Mouse (Mus musculus) left cerebral cortex, adult 18-20 months (tissue): ENCODE data around the gene Tma7. TPM values are rescaled to one million over a fixed set of nuclear protein-coding genes. Genes with fewer than 3 reads are reported as not detected.
A peak's percentile ranks its signal among the peaks of the same experiment; 100 is the strongest.

Experiments
- DNase-seq, 2 experiments: peaks; one replicate each; pipeline ENCODE4 v3.0.0; 2021 to 2022; ENCODE audit warnings: low spot score in 2 of 2, mixed read lengths in 1 of 2
- total RNA-seq, 2 experiments: library from RNA; stranded (reverse); gene quantifications; 2 replicates each; pipeline ENCODE4 v1.2.3; 2021

Tma7 gene
- total RNA-seq, 2 experiments from 2014 or later = 308 to 319 TPM

DNA sequence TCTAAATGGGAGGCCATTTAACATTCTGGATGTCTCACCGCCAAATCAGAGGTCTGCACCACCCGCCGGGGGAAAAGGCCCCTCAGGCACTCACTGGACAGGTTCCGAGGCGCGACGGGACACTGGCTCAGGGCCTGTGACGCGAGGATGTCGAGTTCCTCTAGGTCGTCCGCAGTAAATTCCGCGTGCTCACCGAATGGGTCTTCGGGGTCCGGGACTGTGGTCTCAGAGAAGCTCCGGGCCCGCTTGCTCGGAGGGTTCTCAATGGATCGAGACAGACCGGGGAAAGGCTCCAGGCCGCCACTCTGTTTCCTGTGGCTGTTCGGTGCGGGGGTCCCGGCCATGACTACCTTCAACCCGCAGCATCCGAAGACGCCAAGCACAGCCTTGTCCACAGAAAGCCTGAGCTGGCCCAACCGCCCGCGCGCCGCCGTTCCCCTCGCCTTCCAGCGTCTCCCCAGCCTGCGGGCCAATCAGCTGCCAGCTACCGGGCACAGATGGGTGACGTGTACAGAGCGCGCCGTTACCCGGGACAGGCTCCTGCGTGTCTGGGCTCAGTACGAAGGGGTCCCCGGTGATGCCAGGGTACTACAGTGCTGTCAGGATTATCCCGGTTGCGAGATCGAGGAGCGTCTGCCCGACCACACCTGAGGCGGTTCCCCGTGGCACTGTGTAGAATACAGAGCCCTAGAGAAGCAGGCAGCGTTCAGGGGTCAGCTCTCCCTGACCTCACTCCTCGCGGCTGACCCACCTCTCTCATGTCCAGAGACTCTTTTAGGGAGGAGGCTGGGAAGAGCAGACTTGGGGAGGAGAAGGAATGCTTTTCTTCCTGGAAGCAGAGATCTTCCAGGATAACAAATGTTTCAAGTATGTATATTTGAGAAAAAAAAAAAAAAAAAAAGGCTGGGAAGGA is 8.5 kb downstream of the Tma7 start, which contains the start of gene Atrip:
Atrip (minus strand) TSS at position 464 of the 913 bp plus-strand sequence.
- DNase-seq = peak; percentile 95 to 97

DNA sequence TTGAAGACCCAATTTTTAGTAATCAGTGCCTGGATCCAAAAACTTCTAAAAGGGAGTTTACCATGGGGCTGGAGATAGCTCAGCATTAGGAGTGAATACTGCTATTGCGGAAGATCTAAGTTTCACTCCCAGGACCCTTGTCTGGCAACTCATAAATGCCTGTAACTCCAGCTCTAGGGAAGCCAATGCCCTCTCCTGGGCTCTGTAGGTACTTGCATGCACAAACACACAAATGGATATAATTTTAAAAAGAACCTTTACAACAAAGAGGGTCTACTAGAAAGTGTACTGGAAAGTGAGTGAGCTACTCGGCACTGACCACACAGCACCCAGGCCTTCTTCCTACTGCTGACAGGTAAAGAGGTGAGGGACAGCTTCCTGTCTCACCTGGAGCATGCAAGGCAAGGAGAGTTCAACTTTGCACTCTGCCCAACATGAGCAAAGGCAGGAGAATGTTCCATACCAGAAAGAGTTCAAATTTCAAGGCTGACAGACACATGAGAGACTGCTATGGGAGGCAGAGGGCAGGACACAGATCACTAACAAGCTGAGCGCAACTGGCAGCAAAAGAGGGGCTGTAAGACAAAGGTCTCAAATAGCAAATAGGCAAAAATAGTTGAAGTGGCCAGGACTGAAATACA is 14.2 kb downstream of the Tma7 start:
- no peak for DNase-seq

DNA sequence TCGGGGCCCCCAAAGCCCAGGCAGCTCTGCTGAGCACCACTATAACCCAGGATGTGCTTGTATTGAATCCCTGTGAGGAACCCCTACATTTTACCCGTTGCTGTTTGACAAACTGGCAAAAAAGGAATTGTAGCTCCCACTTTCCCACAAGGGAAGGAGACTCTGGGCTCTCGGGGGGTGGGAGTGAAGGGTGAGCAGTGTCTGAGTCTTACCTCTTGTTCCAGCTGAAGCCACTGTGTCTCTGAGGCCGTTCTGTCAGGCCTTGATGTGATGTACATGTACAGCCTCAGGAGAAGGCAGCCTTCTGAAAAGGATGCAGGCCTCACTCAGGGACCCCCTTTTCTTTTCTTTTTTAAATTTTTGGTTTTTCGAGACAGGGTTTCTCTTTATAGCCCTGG is 21.5 kb downstream of the Tma7 start:
- DNase-seq = no peak

DNA sequence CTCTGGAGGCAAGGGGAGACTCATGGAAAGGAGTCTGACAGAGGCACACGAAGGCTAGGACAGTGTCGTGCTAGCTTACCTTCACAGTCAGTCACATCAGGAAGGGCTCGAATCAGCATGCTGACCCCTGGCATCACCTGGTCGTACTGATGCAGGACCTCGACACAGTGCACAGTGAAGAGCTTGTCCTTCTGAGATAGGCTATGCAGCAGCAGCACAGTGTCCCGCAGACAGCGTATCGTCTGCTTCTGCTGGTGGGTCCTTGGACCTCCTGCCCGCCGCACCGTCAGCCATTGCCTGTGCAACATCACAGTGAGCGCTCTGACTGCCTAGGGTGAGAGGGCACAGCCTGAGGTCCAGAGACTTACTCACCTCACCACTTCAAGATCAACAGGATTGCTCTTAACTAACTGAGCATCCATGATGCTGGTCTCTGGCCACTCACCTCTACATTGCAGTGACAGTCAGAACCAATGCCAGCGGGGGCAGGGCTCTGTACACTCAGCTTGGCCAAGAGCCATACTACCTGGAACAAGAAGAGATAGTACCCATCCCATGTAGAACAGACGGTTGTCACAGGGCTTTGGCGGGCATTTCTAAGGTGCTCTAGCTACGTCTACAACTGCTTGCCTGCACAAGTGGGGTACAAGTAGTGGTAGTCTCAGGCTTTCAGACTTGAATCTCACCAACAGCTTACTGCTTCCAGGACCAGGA is 22.0 kb downstream of the Tma7 start:
- DNase-seq = no peak

DNA sequence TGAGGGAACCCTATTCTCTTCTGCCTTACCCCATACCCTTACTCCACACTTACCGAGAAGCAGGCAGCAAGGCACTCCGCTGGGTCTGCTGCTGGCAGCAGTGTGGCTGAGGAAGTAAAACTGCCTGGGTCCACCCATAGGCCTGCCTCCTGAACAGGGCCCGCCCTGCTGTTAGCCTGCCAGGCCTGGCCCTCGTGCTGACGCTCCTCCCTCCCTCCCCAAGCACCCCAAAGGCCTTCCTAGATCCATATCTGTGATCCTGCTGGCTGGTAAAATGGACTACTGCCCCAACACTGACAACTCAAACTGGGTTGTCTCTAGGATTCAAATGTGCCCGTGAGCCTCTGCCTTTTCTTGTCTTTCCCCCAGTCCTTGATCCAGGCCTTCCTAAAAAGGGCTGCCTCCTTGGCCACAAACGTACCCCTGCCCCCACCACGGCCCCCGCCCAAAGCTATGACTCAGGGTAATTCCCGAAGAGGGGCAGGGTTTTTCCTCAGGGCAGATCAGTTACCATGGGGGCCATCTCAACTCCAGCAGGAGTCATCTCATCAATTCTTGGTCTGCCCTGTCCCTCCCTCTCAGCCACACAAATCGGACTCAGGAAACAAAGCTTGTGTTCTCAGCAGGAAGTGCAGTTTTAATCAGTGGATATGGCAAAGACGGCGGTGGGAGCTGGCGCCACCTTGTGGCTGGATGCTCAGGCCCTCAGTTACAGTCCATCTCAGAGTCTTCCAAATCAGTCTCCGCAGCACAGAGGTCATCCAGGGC is 23.1 kb downstream of the Tma7 start, which contains the start of gene Trex1:
Trex1 (minus strand) TSS at position 599 of the 768 bp plus-strand sequence.
- peak; percentile 86 to 90 for DNase-seq

GRCm38 (mm10) chr9:109058006-109058765 is 24.2 kb downstream of the Tma7 start:
- DNase-seq = no peak

GRCm38 (mm10) chr9:109057543-109057942 is 24.8 kb downstream of the Tma7 start:
- no peak for DNase-seq

GRCm38 (mm10) chr9:109056916-109057315 is 25.5 kb downstream of the Tma7 start:
- DNase-seq = no peak

GRCm38 (mm10) chr9:109056081-109056690 is 26.2 kb downstream of the Tma7 start:
- no peak for DNase-seq

GRCm38 (mm10) chr9:109055271-109056030 is 26.9 kb downstream of the Tma7 start:
- no peak for DNase-seq

DNA sequence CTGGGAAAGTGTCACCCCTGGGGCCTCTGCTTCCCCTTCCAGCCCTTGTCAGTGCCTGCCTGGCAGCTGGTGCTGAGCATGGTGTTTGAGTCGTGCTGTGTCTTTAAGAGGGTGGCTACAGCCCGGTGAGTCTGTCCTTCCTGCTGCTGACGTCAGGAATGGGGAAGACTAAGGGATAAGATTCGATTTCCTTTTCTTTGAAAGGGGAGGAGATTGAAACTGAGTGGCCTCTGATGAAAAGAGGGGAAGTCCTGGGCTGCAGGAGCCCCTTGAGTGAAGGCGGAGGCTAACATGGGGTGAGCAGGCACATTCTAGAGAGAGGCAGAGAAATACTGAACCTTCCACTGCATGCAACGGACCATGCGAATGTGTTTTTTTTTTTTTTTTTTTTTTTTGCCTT is 27.7 kb downstream of the Tma7 start:
- DNase-seq = peak; percentile 61 to 72

DNA sequence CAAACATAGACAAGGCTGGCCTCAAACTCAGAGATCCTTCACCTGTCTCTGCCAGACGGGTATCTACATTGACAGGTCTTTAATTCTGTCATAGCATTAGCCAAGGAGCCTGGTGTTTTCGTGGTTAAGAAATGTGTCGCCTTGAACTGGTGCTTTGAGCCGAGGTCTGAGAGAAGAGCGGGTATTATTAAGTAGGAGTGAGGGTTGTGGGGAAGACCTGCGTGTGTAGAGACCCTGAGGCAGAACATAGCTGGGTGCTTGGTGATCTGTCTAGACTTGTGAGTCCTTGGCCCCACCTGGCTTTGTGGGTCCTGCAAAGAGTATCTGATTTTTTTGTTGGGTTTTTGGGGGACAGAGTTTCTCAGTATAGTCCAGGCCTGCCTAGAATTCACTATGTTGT is 28.5 kb downstream of the Tma7 start:
- no peak for DNase-seq

- no peak for DNase-seq
These were observed 29.0 kb downstream of the Tma7 start for GRCm38 (mm10) chr9:109053366-109053765.

DNA sequence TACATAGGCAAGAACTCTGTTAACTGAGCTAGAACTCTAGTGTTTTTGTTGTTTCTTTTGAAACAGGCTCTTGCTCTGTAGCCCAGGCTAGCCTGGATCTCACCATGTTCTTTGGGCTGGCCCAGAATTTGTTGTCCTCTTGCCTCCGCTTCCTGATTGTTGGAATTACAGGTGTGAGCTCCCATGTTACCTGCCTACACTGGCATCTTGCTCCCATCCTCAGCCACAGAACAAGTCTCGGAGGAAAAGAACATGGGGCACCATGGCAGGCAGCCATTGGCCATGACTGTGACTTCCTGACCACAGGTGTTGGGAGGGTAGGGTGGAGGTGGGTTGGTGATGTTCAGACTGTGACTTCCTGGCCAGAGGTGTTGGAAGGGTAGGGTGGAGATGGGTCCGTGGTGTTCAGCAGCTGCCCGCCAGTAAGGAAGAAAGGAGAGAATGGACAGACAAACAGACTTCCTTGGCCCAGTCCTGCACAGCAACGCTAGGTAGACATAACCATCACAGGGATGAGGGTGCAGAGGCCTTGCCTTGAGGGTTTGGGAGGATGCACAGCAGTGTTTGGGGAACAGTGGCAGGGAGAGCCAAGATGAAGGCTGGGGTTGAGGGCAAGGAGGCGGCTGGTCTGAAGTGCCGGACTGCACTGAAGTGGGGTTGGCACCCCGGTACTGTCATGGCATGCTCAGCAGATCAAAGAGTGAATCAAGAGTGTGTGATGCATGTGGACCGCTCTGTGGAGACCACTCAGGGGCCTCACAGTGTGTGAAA is 29.7 kb downstream of the Tma7 start:
- DNase-seq = no peak

DNA sequence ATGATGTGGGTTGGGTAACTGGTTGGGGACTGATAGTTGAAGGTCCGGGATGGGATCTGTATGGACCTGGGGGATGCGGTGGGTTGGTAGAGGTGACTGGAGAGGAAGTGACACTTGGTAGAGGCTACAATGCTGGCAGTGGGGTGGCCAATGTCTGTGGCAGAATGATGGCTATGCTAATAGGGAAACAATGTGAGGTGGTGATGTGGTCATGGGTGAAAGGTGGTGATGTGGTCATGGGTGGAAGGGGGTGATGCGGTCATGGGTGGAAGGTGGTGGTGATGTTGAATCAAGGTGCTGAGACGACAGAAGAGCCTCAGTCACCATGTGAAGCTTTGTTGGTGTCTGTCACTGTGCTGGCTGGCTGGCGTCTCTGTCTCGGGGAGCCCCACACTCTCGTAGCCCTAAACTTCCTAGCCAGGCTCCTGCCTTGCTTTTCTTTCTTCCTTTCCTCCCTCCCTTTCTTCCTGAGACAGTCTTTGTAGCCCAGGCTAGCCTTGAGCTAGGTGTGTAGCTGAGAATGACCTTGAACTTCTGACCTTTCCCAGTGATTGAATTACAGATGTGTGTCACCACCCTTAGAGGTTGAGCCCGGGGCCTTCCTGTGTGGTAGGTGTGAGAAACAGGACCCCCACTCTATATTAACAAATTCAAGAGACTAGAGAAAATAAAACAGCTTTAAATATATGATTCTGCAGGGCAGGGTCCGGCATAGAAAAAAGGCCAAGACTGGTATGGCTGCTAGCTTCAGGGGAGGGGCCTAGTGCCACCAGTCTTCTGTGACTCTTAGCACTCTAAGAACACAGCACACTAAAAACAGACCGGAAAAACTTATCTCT is 30.5 kb downstream of the Tma7 start:
- no peak for DNase-seq

DNA sequence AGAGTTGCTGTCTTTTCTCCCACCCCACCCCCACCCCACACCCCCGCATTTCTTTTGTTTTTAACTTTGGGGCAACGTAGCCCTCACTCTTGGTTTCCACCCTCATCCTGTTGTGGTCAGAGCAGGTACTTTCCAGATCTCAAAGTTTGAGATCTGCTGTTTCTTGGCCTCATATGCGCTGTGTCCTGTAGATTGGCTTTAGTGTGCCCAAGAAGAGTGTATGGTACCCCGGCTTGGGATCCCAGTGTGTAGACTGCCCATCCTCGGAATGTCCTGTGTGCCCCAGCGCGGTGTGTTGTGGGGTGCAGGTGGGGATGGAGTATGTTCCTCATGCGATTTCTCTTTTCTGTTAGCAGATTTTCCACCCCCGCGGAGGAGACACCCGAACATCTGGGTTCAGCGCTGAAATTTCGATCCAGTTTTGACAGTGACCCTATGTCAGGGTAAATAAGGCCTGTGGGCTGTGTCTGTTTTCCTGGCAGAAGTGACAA is 31.3 kb downstream of the Tma7 start:
- no peak for DNase-seq

DNA sequence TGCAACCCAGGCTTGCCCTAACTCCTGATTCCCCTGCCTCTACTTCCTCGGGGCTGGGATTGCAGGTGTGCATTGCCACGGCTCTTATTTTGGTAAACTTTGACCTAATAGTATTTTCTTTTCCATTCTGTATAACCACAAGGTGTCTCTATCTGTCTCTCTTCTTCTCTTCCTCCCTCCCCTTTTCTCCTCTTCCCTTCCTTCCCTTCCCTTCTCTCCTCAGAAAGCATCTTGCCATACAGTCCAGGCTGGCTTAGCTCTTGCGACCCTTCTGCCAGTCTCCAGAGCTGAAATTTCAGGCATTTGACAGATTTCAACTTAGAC is 31.8 kb downstream of the Tma7 start:
- DNase-seq = no peak
